Mouse (Mus musculus): ENCODE measurements around the gene Rheb.
"Not testable (repeated sequence)": the region's sequence is repeated elsewhere in the genome, so short reads cannot be mapped to it uniquely, and the experiment has no call there.

Rheb gene

GRCm38 (mm10) chr5:24831912-24832311 lies 10.5 kb downstream of the Rheb start:
- H3K4me3 ChIP-seq (replicated peaks; ENCODE audit: low read length), result no peak overlapping the region
- TF ChIP-seq POU5F1 (IDR thresholded peaks at IDR 0.05; ENCODE audit: borderline replicate concordance, low read length) (no peak), NANOG (IDR thresholded peaks at IDR 0.05; ENCODE audit: borderline replicate concordance, low read length) (no peak), CTCF (conservative IDR thresholded peaks at IDR 0.05; ENCODE audit: low read length) (no peak)
- H3K27me3 ChIP-seq (ENCODE audit: insufficient read depth, low read length), result no peaks in the 10 kb centered on the region
- H3K9me3 ChIP-seq (ENCODE audit: low read length), result no peaks in the 10 kb centered on the region
- peaks cover 15% of the 10 kb centered on the region for H3K36me3 ChIP-seq (ENCODE audit: insufficient read depth, low read length)
- peaks cover 64% of the 10 kb centered on the region for H3K4me1 ChIP-seq (replicated peaks; ENCODE audit: low read depth, low read length)

- peaks cover 40% of the 10 kb centered on the region for H3K36me3 ChIP-seq (ENCODE audit: insufficient read depth, low read length)
- peaks cover 69% of the 10 kb centered on the region for H3K4me1 ChIP-seq (replicated peaks; ENCODE audit: low read depth, low read length)
- H3K27me3 ChIP-seq (ENCODE audit: insufficient read depth, low read length), result no peaks in the 10 kb centered on the region
- H3K4me3 ChIP-seq (replicated peaks; ENCODE audit: low read length), result no peak overlapping the region
- H3K9me3 ChIP-seq (ENCODE audit: low read length), result no peaks in the 10 kb centered on the region
- TF ChIP-seq POU5F1 (IDR thresholded peaks at IDR 0.05; ENCODE audit: borderline replicate concordance, low read length) (no peak), CTCF (conservative IDR thresholded peaks at IDR 0.05; ENCODE audit: low read length) (peak; percentile 17; the same call in 1 of the 2 replicates)
Observed at GRCm38 (mm10) chr5:24828446-24828845, 14.0 kb downstream of the Rheb start.

GRCm38 (mm10) chr5:24827173-24827572 lies 15.3 kb downstream of the Rheb start:
- peaks cover 45% of the 10 kb centered on the region for H3K36me3 ChIP-seq (ENCODE audit: insufficient read depth, low read length)
- no peak for TF ChIP-seq POU5F1 (IDR thresholded peaks at IDR 0.05; ENCODE audit: borderline replicate concordance, low read length)
- TF ChIP-seq NANOG (IDR thresholded peaks at IDR 0.05; ENCODE audit: borderline replicate concordance, low read length), result no peak
- TF ChIP-seq CTCF (conservative IDR thresholded peaks at IDR 0.05; ENCODE audit: low read length), result no peak
- no peaks in the 10 kb centered on the region for H3K9me3 ChIP-seq (ENCODE audit: low read length)
- peaks cover 65% of the 10 kb centered on the region for H3K4me1 ChIP-seq (replicated peaks; ENCODE audit: low read depth, low read length)
- no peaks in the 10 kb centered on the region for H3K27me3 ChIP-seq (ENCODE audit: insufficient read depth, low read length)
- H3K4me3 ChIP-seq (replicated peaks; ENCODE audit: low read length), result no peak overlapping the region

- Histone ChIP-seq H3K4me1 (replicated peaks; ENCODE audit: low read depth, low read length) (peaks cover 69% of the 10 kb centered on the region), H3K4me3 (replicated peaks; ENCODE audit: low read length) (no peak overlapping the region), H3K27me3 (ENCODE audit: insufficient read depth, low read length) (no peaks in the 10 kb centered on the region), H3K9me3 (ENCODE audit: low read length) (no peaks in the 10 kb centered on the region), H3K36me3 (ENCODE audit: insufficient read depth, low read length) (peaks cover 50% of the 10 kb centered on the region)
- TF ChIP-seq POU5F1 (IDR thresholded peaks at IDR 0.05; ENCODE audit: borderline replicate concordance, low read length) (no peak), NANOG (IDR thresholded peaks at IDR 0.05; ENCODE audit: borderline replicate concordance, low read length) (no peak), CTCF (conservative IDR thresholded peaks at IDR 0.05; ENCODE audit: low read length) (no peak)
Observed at GRCm38 (mm10) chr5:24826056-24826770, 16.2 kb downstream of the Rheb start.

GRCm38 (mm10) chr5:24825365-24826055 lies 16.9 kb downstream of the Rheb start:
- Histone ChIP-seq H3K27me3 (ENCODE audit: insufficient read depth, low read length) (no peaks in the 10 kb centered on the region), H3K4me1 (replicated peaks; ENCODE audit: low read depth, low read length) (peaks cover 76% of the 10 kb centered on the region), H3K36me3 (ENCODE audit: insufficient read depth, low read length) (peaks cover 51% of the 10 kb centered on the region), H3K4me3 (replicated peaks; ENCODE audit: low read length) (no peak overlapping the region), H3K9me3 (ENCODE audit: low read length) (no peaks in the 10 kb centered on the region)
- TF ChIP-seq CTCF (conservative IDR thresholded peaks at IDR 0.05; ENCODE audit: low read length) (no peak), POU5F1 (IDR thresholded peaks at IDR 0.05; ENCODE audit: borderline replicate concordance, low read length) (no peak), NANOG (IDR thresholded peaks at IDR 0.05; ENCODE audit: borderline replicate concordance, low read length) (no peak)

GRCm38 (mm10) chr5:24823864-24824405 lies 18.5 kb downstream of the Rheb start:
- peaks cover 78% of the 10 kb centered on the region for H3K4me1 ChIP-seq (replicated peaks; ENCODE audit: low read depth, low read length)
- no peak for TF ChIP-seq POU5F1 (IDR thresholded peaks at IDR 0.05; ENCODE audit: borderline replicate concordance, low read length)
- no peak for TF ChIP-seq CTCF (conservative IDR thresholded peaks at IDR 0.05; ENCODE audit: low read length)
- TF ChIP-seq NANOG (IDR thresholded peaks at IDR 0.05; ENCODE audit: borderline replicate concordance, low read length), result no peak
- no peak overlapping the region for H3K4me3 ChIP-seq (replicated peaks; ENCODE audit: low read length)
- H3K27me3 ChIP-seq (ENCODE audit: insufficient read depth, low read length), result no peaks in the 10 kb centered on the region
- H3K36me3 ChIP-seq (ENCODE audit: insufficient read depth, low read length), result peaks cover 57% of the 10 kb centered on the region
- H3K9me3 ChIP-seq (ENCODE audit: low read length), result no peaks in the 10 kb centered on the region

- Histone ChIP-seq H3K4me1 (replicated peaks; ENCODE audit: low read depth, low read length) (peaks cover 81% of the 10 kb centered on the region), H3K9me3 (ENCODE audit: low read length) (no peaks in the 10 kb centered on the region), H3K36me3 (ENCODE audit: insufficient read depth, low read length) (peaks cover 60% of the 10 kb centered on the region), H3K27me3 (ENCODE audit: insufficient read depth, low read length) (no peaks in the 10 kb centered on the region), H3K4me3 (replicated peaks; ENCODE audit: low read length) (no peak overlapping the region)
- TF ChIP-seq CTCF (conservative IDR thresholded peaks at IDR 0.05; ENCODE audit: low read length), result no peak
- no peak for TF ChIP-seq POU5F1 (IDR thresholded peaks at IDR 0.05; ENCODE audit: borderline replicate concordance, low read length)
- no peak for TF ChIP-seq NANOG (IDR thresholded peaks at IDR 0.05; ENCODE audit: borderline replicate concordance, low read length)
Observed at GRCm38 (mm10) chr5:24822781-24823180, 19.6 kb downstream of the Rheb start.

- H3K27me3 ChIP-seq (ENCODE audit: insufficient read depth, low read length); H3K4me3 ChIP-seq (replicated peaks; ENCODE audit: low read length); H3K9me3 ChIP-seq (ENCODE audit: low read length): not testable (repeated sequence)
- Histone ChIP-seq H3K4me1 (replicated peaks; ENCODE audit: low read depth, low read length) (peaks cover 82% of the 10 kb centered on the region), H3K36me3 (ENCODE audit: insufficient read depth, low read length) (peaks cover 61% of the 10 kb centered on the region)
Observed at GRCm38 (mm10) chr5:24822231-24822630, 20.2 kb downstream of the Rheb start.

Measured in E14TG2a.4 (cell line).